Mouse (Mus musculus): ENCODE data around the gene Bcat1. TPM values are rescaled to one million over a fixed set of nuclear protein-coding genes. Genes with fewer than 3 reads are reported as not detected.

Gene Bcat1
- polyA plus RNA-seq, 1 experiment from 2014 or later = 5.0 TPM

DNA sequence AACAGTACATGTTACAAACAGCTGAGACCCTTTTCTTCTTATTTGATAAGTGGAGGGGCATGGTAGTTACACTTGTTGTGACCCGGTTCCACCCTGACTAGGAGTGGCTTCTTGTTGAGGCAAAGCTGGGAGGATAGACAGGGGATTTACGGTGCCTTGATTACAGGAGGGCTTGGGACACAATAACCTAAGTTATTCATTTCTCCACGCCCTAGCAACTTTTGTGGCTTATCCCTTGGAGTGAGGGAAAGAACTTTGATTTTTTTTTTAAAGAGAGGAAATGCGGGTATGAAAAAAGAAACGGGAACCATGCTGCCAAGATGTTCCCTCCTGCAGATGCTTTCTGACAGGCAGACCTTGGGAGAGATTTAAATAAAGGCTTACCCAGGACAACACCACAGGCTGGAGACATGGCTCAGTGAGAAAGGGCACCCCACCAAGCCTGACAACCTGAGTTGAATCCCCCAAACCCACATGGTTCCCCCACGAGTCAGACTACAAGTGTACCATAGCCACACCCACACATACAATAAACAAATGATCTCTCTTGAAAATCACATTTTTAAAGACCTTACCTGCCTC is 20.6 kb downstream of the Bcat1 start:
- no peak for ATAC-seq (replicated peaks; ENCODE audit: low FRiP score)
- WGBS = 70% methylated on average over 6 of the region's 6 CpGs
- Histone ChIP-seq H3K4me1 (replicated peaks; ENCODE audit: control insufficient read depth, insufficient read depth, low read length) (no peaks in the 10 kb centered on the region), H3K27ac (ENCODE audit: low read depth, low read length) (no peak overlapping the region), H3K9me3 (ENCODE audit: control insufficient read depth, low read length) (no peaks in the 10 kb centered on the region), H3K9ac (ENCODE audit: low read depth, low read length) (no peak overlapping the region), H3K27me3 (replicated peaks; ENCODE audit: control insufficient read depth, insufficient read depth, low read length) (no peaks in the 10 kb centered on the region), H3K4me2 (no peak overlapping the region), H3K4me3 (ENCODE audit: low read depth, low read length) (no peak overlapping the region), H3K36me3 (ENCODE audit: control insufficient read depth, insufficient read depth, low read length) (no peaks in the 10 kb centered on the region)
- DNase-seq (ENCODE audit: low spot score) = no peak

DNA sequence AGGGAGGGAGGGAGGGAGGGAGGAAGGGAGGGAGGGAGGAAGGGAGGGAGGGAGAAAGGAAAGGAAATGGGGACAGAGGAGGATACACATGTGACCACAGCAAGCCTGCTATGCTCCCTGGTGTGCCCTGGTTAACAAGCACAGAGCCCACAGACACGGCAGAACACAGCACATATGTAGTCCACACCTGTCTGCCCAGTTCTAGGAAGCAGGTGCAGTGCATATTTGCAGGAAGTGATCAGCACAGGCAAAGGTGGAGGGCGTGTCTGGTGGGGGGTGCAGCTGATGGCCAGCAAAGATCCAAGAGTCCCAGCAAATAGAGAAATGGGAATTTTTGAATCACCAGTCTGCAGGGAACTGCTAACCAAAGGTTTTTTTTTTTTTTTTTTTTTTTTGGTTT is 23.3 kb downstream of the Bcat1 start:
- ATAC-seq (replicated peaks; ENCODE audit: low FRiP score) = no peak
- H3K36me3 ChIP-seq (ENCODE audit: control insufficient read depth, insufficient read depth, low read length) = no peaks in the 10 kb centered on the region
- no peak overlapping the region for H3K4me3 ChIP-seq (ENCODE audit: low read depth, low read length)
- no peaks in the 10 kb centered on the region for H3K9me3 ChIP-seq (ENCODE audit: control insufficient read depth, low read length)
- H3K27me3 ChIP-seq (replicated peaks; ENCODE audit: control insufficient read depth, insufficient read depth, low read length) = peaks cover 25% of the 10 kb centered on the region
- H3K9ac ChIP-seq (ENCODE audit: low read depth, low read length) = no peak overlapping the region
- no peak overlapping the region for H3K27ac ChIP-seq (ENCODE audit: low read depth, low read length)
- no peak for DNase-seq (ENCODE audit: low spot score)
- 69% methylated on average over 2 of the region's 2 CpGs for WGBS
- no peaks in the 10 kb centered on the region; the same call in 1 of the 2 replicates for H3K4me1 ChIP-seq (replicated peaks; ENCODE audit: control insufficient read depth, insufficient read depth, low read length)
- H3K4me2 ChIP-seq = no peak overlapping the region

DNA sequence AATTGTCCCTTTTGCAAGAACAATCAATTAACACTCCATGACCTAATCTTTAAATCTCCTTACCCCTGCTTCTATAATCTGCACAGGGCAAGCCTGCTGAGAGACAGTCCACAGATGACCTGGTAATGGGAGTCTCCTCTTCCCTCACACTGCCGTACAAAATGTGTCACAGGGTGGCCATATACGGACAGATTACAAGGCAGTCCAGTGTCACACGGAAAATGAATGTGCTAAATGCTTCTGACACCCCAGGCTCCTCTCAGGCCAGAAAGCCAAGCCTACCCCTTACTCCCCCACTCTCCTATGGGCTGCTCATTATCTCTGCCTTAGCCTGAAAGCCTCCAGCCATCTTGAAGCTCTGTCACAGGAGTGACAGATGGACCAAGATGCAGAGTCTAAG is 25.1 kb downstream of the Bcat1 start:
- ATAC-seq (replicated peaks; ENCODE audit: low FRiP score) = no peak
- Histone ChIP-seq H3K4me3 (ENCODE audit: low read depth, low read length) (no peak overlapping the region), H3K4me2 (no peak overlapping the region), H3K9ac (ENCODE audit: low read depth, low read length) (no peak overlapping the region), H3K27ac (ENCODE audit: low read depth, low read length) (no peak overlapping the region), H3K36me3 (ENCODE audit: control insufficient read depth, insufficient read depth, low read length) (no peaks in the 10 kb centered on the region), H3K27me3 (replicated peaks; ENCODE audit: control insufficient read depth, insufficient read depth, low read length) (peaks cover 36% of the 10 kb centered on the region), H3K9me3 (ENCODE audit: control insufficient read depth, low read length) (no peaks in the 10 kb centered on the region), H3K4me1 (replicated peaks; ENCODE audit: control insufficient read depth, insufficient read depth, low read length) (no peaks in the 10 kb centered on the region; the same call in 1 of the 2 replicates)
- DNase-seq (ENCODE audit: low spot score) = no peak
- 33% methylated on average over 3 of the region's 3 CpGs for WGBS

GRCm38 (mm10) chr6:145048131-145048997 is 27.6 kb downstream of the Bcat1 start:
- WGBS = 3% methylated on average over 63 of the region's 64 CpGs
- H3K27ac ChIP-seq (ENCODE audit: low read depth, low read length) = no peak overlapping the region
- DNase-seq (ENCODE audit: low spot score) (no peak), ATAC-seq (replicated peaks; ENCODE audit: low FRiP score) (no peak)
- H3K4me3 ChIP-seq (ENCODE audit: low read depth, low read length) = peak overlapping the region; percentile 51
- H3K9ac ChIP-seq (ENCODE audit: low read depth, low read length) = 0 out of 2 replicates have a peak overlapping the region, but pooled peaks have one; percentile 25
- H3K9me3 ChIP-seq (ENCODE audit: control insufficient read depth, low read length) = no peaks in the 10 kb centered on the region
- H3K27me3 ChIP-seq (replicated peaks; ENCODE audit: control insufficient read depth, insufficient read depth, low read length) = peaks cover 36% of the 10 kb centered on the region
- peak overlapping the region; percentile 87 for H3K4me2 ChIP-seq
- H3K4me1 ChIP-seq (replicated peaks; ENCODE audit: control insufficient read depth, insufficient read depth, low read length) = no peaks in the 10 kb centered on the region; the same call in 1 of the 2 replicates
- no peaks in the 10 kb centered on the region for H3K36me3 ChIP-seq (ENCODE audit: control insufficient read depth, insufficient read depth, low read length)

DNA sequence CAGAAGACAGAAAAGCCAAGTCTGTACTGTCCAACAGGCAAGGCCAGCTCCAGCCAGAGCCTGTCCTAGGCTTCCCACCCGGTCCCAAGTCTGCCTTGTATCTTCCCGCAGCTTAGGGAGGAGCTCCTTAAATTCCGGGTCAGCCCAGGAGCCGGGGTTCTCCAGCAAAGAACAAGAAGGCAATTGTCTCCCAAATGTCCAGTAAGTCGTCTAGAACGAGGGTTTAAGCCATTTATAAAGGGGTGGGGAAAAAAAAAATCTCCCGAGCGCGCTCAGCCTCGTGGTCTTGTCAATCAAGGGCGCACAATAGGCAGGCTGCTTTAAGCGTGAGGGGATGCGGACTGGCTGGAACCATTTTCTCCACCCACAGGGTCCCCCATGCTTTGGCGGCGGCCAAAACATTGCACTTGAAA is 28.5 kb downstream of the Bcat1 start:
- H3K4me1 ChIP-seq (replicated peaks; ENCODE audit: control insufficient read depth, insufficient read depth, low read length) = no peaks in the 10 kb centered on the region; the same call in 1 of the 2 replicates
- peak; percentile 41 for DNase-seq (ENCODE audit: low spot score)
- H3K4me3 ChIP-seq (ENCODE audit: low read depth, low read length) = peak overlapping the region; percentile 51
- peak overlapping the region; percentile 87 for H3K4me2 ChIP-seq
- H3K27me3 ChIP-seq (replicated peaks; ENCODE audit: control insufficient read depth, insufficient read depth, low read length) = peaks cover 36% of the 10 kb centered on the region
- no peak overlapping the region for H3K9ac ChIP-seq (ENCODE audit: low read depth, low read length)
- 11% methylated on average over 15 of the region's 15 CpGs for WGBS
- ATAC-seq (replicated peaks; ENCODE audit: low FRiP score) = no peak
- no peaks in the 10 kb centered on the region for H3K36me3 ChIP-seq (ENCODE audit: control insufficient read depth, insufficient read depth, low read length)
- no peak overlapping the region for H3K27ac ChIP-seq (ENCODE audit: low read depth, low read length)
- H3K9me3 ChIP-seq (ENCODE audit: control insufficient read depth, low read length) = no peaks in the 10 kb centered on the region

DNA sequence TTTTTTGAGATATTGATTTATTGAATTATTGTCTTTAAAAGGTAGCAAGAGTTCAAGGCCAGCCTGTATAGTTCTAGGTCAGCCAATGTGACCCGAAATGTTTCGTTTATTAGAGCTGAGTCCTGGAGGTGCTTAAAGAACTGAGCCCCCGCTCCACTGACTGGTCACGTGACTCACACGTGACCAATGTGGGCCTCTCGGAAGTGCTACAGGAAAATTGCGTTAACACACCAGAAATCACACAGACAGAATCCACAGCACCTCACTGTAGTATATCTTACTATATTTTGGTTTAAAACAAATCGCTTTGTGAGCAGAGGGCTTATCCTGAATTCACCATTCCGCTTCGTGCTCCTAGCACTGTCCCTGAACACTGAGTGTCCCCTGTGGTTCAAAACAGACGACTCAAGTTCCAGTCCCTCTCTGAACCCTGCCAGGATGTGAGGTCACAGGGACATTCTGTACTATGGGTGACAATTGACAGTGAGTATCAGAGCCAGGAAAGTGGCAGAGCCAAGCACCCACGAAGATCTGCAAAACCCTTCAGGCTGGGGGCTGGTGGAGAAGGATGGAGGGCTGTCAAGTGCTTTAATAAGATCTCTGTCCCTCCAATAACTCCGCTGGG is 29.6 kb downstream of the Bcat1 start:
- ATAC-seq (replicated peaks; ENCODE audit: low FRiP score) (no peak), DNase-seq (ENCODE audit: low spot score) (no peak)
- Histone ChIP-seq H3K36me3 (ENCODE audit: control insufficient read depth, insufficient read depth, low read length) (no peaks in the 10 kb centered on the region), H3K4me3 (ENCODE audit: low read depth, low read length) (no peak overlapping the region), H3K4me1 (replicated peaks; ENCODE audit: control insufficient read depth, insufficient read depth, low read length) (no peaks in the 10 kb centered on the region; the same call in 1 of the 2 replicates), H3K9ac (ENCODE audit: low read depth, low read length) (no peak overlapping the region), H3K27ac (ENCODE audit: low read depth, low read length) (no peak overlapping the region), H3K4me2 (no peak overlapping the region), H3K27me3 (replicated peaks; ENCODE audit: control insufficient read depth, insufficient read depth, low read length) (peaks cover 36% of the 10 kb centered on the region), H3K9me3 (ENCODE audit: control insufficient read depth, low read length) (no peaks in the 10 kb centered on the region)
- 79% methylated on average over 13 of the region's 13 CpGs for WGBS

DNA sequence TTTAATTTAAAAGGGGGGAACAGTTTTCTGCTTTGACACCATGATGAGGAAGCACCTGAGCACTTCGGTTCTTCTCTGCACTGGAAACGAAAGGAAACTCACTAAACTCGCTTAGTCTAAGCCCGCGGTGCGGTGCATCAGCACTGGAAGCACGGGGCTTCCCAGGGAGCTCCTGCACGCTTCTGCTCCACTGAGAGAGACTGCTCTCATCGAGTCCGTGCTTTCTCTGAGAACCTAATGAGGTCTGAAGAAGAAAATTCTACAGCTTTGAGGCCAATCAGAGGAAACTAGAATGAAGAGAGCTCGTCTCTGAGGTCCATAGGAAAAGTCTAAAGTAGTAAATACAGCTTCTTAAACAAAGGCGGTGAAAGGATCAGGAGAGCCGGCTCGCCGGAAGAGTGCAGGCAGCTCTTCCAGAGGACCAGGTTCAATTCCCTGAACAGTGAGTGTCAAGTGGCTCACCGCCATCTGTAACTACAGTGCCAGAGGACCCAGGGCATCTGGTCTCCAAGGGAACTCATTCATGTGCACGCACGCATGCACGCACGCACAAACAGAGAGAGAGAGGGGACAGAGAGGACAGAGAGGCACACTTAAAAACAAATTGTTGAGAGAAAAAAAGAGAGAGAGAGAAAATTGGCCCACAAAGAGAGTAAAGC is 30.9 kb downstream of the Bcat1 start:
- H3K9ac ChIP-seq (ENCODE audit: low read depth, low read length) = no peak overlapping the region
- H3K4me3 ChIP-seq (ENCODE audit: low read depth, low read length) = no peak overlapping the region
- peaks cover 34% of the 10 kb centered on the region for H3K27me3 ChIP-seq (replicated peaks; ENCODE audit: control insufficient read depth, insufficient read depth, low read length)
- ATAC-seq (replicated peaks; ENCODE audit: low FRiP score) = no peak
- H3K9me3 ChIP-seq (ENCODE audit: control insufficient read depth, low read length) = no peaks in the 10 kb centered on the region
- H3K36me3 ChIP-seq (ENCODE audit: control insufficient read depth, insufficient read depth, low read length) = no peaks in the 10 kb centered on the region
- no peaks in the 10 kb centered on the region; the same call in 1 of the 2 replicates for H3K4me1 ChIP-seq (replicated peaks; ENCODE audit: control insufficient read depth, insufficient read depth, low read length)
- no peak overlapping the region for H3K4me2 ChIP-seq
- DNase-seq (ENCODE audit: low spot score) = no peak
- H3K27ac ChIP-seq (ENCODE audit: low read depth, low read length) = no peak overlapping the region
- 87% methylated on average over 20 of the region's 20 CpGs for WGBS

DNA sequence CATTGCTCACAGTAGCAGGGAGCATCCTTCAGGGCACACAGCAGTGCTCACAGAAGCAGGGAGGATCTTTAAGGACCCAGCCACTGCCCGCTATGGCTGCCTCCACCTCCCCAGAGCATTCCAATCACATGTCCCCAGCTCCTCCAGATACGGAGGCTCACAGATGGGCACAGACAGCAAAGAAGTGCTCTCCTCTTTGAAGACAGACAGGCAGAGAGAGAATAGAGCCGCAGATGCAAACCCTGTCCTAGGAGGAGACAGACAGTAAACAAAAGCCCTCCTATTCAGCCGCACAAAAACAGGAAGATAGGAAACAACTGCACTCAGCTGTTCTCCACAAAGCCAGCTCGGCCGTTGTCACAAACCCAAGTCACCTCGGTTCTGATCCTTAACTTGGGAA is 35.3 kb downstream of the Bcat1 start:
- no peak for ATAC-seq (replicated peaks; ENCODE audit: low FRiP score)
- H3K36me3 ChIP-seq (ENCODE audit: control insufficient read depth, insufficient read depth, low read length) = no peaks in the 10 kb centered on the region
- H3K4me3 ChIP-seq (ENCODE audit: low read depth, low read length) = no peak overlapping the region
- no peaks in the 10 kb centered on the region for H3K4me1 ChIP-seq (replicated peaks; ENCODE audit: control insufficient read depth, insufficient read depth, low read length)
- DNase-seq (ENCODE audit: low spot score) = no peak
- no peak overlapping the region for H3K4me2 ChIP-seq
- H3K27me3 ChIP-seq (replicated peaks; ENCODE audit: control insufficient read depth, insufficient read depth, low read length) = no peaks in the 10 kb centered on the region
- H3K9ac ChIP-seq (ENCODE audit: low read depth, low read length) = no peak overlapping the region
- no peaks in the 10 kb centered on the region for H3K9me3 ChIP-seq (ENCODE audit: control insufficient read depth, low read length)
- WGBS = 46% methylated on average over 7 of the region's 7 CpGs
- no peak overlapping the region for H3K27ac ChIP-seq (ENCODE audit: low read depth, low read length)
